Mouse (Mus musculus) liver, embryonic 14.5 days (tissue): Measurements from ENCODE around the gene Unc50.

Experiments
- CTCF ChIP-seq: IDR thresholded peaks from 2 replicates; pipeline ENCODE4 v1.5.1; 2016; ENCODE audit warnings: antibody characterized with exemption, low read depth, control low read depth
- EP300 ChIP-seq: IDR thresholded peaks from 2 replicates; pipeline ENCODE4 v1.6.1; 2016; ENCODE audit warnings: antibody characterized with exemption, low read depth

- TF ChIP-seq CTCF (no peak), EP300 (no peak)
Measured at GRCm38 (mm10) chr1:37474046-37474445, 44.1 kb downstream of the Unc50 start.
